Mouse (Mus musculus) olfactory bulb, adult 2 months (tissue): ENCODE measurements around the gene Enox1.

Experiments used
- CTCF ChIP-seq: fragments of 200-500 bp; IDR thresholded peaks from 2 replicates; pipeline ENCODE4 v1.5.1; 2012; ENCODE audit warnings: low read depth, mild to moderate bottlenecking, low read length, moderate library complexity; ENCODE audit not compliant: insufficient read depth
- POLR2A ChIP-seq: fragments of 200-500 bp; IDR thresholded peaks from 2 replicates; pipeline ENCODE4 v1.6.1; 2012; ENCODE audit warnings: mild to moderate bottlenecking, low read depth, low read length, moderate library complexity; ENCODE audit not compliant: insufficient read depth

DNA sequence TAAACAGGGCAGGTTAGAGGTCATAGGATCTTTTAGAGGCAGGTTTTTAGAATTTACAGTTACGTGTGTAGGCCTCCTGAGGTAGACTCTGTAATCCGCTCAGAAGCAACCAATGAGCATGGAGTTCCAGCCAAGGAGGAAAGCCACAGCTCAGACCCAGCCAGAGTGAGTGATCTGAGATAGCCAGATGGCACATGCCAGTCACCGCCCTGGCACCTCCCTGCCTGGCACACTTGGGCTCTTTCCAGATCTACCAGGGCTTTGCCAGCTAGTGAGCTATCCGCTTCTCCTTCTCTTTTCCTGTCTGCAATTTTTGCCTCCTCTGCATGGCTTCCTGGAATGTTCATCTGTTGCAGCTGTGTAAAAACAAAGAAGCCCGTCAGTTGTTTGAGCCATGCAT, 514.4 kb downstream of the Enox1 start:
- TF ChIP-seq CTCF (no peak), POLR2A (no peak)
